Mouse (Mus musculus) stomach, postnatal 0 days (tissue): Measurements from ENCODE around the gene 4930502E18Rik. TPM values are rescaled to one million over a fixed set of nuclear protein-coding genes. Genes with fewer than 3 reads are reported as not detected.

Experiments
- ATAC-seq: fragments of 200-750 bp; cut with Nextera tagmentation; 2 replicates; pipeline ENCODE4 v1.8.0; 2017; ENCODE audit not compliant: low FRiP score, low TSS enrichment
- DNase-seq: peaks from one replicate; pipeline ENCODE4 v3.0.0-alpha.2; 2016; ENCODE audit warnings: low spot score
- H3K27ac ChIP-seq: fragments of 300-500 bp; sonication (generic); replicated peaks from 2 replicates; pipeline ENCODE4 v1.5.1; 2014; ENCODE audit warnings: mild to moderate bottlenecking, control low read depth
- H3K27me3 ChIP-seq: fragments of 300-500 bp; sonication (generic); 2 replicates; pipeline ENCODE4 v1.6.1; 2014; ENCODE audit warnings: low read length; ENCODE audit not compliant: control insufficient read depth, insufficient read depth
- H3K36me3 ChIP-seq: fragments of 300-500 bp; sonication (generic); 2 replicates; pipeline ENCODE4 v1.6.1; 2014; ENCODE audit warnings: low read length, mixed read lengths; ENCODE audit not compliant: control insufficient read depth, insufficient read depth
- H3K4me1 ChIP-seq: fragments of 300-500 bp; sonication (generic); replicated peaks from 2 replicates; pipeline ENCODE4 v1.6.1; 2014; ENCODE audit warnings: antibody characterized with exemption; ENCODE audit not compliant: control insufficient read depth, insufficient read depth
- H3K4me2 ChIP-seq: fragments of 300-500 bp; sonication (generic); replicated peaks from 2 replicates; pipeline ENCODE4 v1.6.1; 2014; ENCODE audit warnings: low read depth, mild to moderate bottlenecking, control low read depth, moderate library complexity
- H3K4me3 ChIP-seq: fragments of 300-500 bp; sonication (generic); 2 replicates; pipeline ENCODE4 v1.5.1; 2014; ENCODE audit warnings: low read depth, low read length, control low read depth
- H3K9ac ChIP-seq: fragments of 300-500 bp; sonication (generic); 2 replicates; pipeline ENCODE4 v1.6.1; 2014; ENCODE audit warnings: mild to moderate bottlenecking, low read length, control low read depth, mixed read lengths
- H3K9me3 ChIP-seq: fragments of 300-500 bp; sonication (generic); 2 replicates; pipeline ENCODE4 v1.6.1; 2016; ENCODE audit warnings: low read length; ENCODE audit not compliant: control insufficient read depth
- CTCF ChIP-seq: IDR thresholded peaks from 2 replicates; pipeline ENCODE4 v1.5.1; 2016; ENCODE audit warnings: antibody characterized with exemption, low read depth, mild to moderate bottlenecking, moderate library complexity
- EP300 ChIP-seq: optimal IDR thresholded peaks from 2 replicates; pipeline ENCODE3; 2016; ENCODE audit warnings: antibody characterized with exemption
- WGBS: fragments of 180-500 bp; shearing (Covaris S2); extraction: QIAGEN DNeasy Blood & Tissue Kit; methylation state at CpG from one replicate; pipeline ENCODE4 v1.1.7; 2014; 5-methylcytosine and 5-hydroxymethylcytosine counted together
- polyA plus RNA-seq: library from polyadenylated mRNA; unstranded; fragments of >200 nt; fragmentation: Nextera tagmentation; extraction: Ambion mirVana; gene quantifications from 2 replicates; pipeline ENCODE4 v1.2.1, GENCODE M21; 2015

4930502E18Rik gene
- polyA plus RNA-seq, 1 experiment from 2014 or later, result 0.08 TPM

DNA sequence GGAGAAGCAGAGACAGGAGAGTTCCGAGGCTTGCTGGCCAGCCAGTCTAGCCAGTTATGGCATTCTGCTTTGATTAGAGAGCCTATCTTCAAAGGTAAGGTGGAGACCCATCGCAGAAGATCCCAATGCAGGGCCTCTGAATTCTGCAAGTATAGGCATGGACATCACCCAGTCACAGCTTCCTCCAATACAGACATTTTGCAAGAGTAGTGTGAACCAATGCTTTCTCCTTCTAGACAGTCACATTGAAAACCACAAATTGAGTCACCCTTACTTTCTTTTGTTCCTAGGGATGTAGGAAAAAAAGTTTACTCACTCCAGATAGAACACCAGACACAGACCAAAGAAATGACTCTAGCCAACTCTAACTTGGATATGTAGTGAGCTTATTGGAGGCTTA is 4.3 kb downstream of the 4930502E18Rik start:
- no peak overlapping the region for H3K27ac ChIP-seq
- TF ChIP-seq EP300, result no peak
- no peak for TF ChIP-seq CTCF
- H3K27me3 ChIP-seq, result no peaks in the 10 kb centered on the region
- H3K4me2 ChIP-seq, result no peak overlapping the region
- no peaks in the 10 kb centered on the region for H3K9me3 ChIP-seq
- H3K4me3 ChIP-seq, result no peak overlapping the region
- ATAC-seq, result no peak
- WGBS, result 76% methylated on average over 2 of the region's 2 CpGs
- H3K36me3 ChIP-seq, result no peaks in the 10 kb centered on the region
- no peak for DNase-seq
- H3K9ac ChIP-seq, result no peak overlapping the region
- no peaks in the 10 kb centered on the region for H3K4me1 ChIP-seq

DNA sequence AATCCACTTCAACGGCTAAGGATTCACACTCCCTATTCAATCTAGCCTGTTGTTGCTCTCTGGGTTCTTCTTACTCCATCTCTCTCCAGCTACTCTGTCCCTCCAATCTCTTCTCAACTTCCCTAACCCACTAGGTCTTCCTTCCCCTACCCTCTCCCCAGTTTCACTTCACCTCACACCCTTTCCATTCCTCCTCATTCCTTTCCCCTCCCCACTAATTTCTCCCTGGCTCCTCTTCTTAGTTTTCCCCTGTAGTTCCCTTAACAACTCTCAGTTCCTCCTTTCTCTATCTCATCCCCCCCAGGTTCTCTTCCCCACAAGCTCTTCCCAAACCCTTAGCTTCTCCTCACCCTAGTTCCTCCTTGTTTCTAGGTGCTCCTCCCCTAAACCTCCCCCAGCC is 28.2 kb downstream of the 4930502E18Rik start:
- no peak overlapping the region for H3K4me2 ChIP-seq
- H3K27me3 ChIP-seq, result no peaks in the 10 kb centered on the region
- no peak overlapping the region for H3K9ac ChIP-seq
- no peak overlapping the region for H3K27ac ChIP-seq
- DNase-seq, result no peak
- TF ChIP-seq EP300 (no peak), CTCF (no peak)
- no peaks in the 10 kb centered on the region for H3K4me1 ChIP-seq
- WGBS, result 78% methylated on average over 1 of the region's 1 CpGs
- no peak overlapping the region for H3K4me3 ChIP-seq
- no peaks in the 10 kb centered on the region for H3K36me3 ChIP-seq
- ATAC-seq, result no peak
- H3K9me3 ChIP-seq, result no peaks in the 10 kb centered on the region

DNA sequence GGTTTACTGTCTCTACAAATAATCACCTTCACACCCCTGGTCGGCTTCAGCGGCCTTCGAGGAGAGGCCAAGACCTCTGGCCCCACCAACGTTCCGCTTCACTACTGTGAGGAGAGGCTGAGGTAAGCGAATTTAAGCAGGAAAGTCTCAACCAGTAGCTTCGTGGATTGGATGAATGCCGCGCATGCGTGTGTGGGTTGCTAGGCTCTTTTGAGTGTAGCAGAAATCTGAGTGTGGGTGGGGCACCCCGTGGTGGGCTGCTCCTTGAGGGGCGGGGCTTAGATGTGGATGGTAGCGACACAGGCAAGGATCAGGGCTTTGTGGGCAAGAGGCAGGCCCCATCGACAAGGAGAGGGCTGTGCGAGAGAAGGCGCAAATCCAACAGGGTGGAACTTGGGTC is 33.1 kb downstream of the 4930502E18Rik start, which contains the start of gene 1700013H16Rik:
Gene 1700013H16Rik, minus strand, starts transcription at position 96 of the 400 bp plus-strand sequence.
- ATAC-seq, result no peak
- Histone ChIP-seq H3K9ac (no peak within 1 kb of the TSS), H3K27me3 (no peaks in the 10 kb centered on the region), H3K4me2 (no peak within 1 kb of the TSS), H3K36me3 (no peaks in the 10 kb centered on the region), H3K4me3 (no peak within 1 kb of the TSS), H3K27ac (no peak within 1 kb of the TSS), H3K4me1 (no peaks in the 10 kb centered on the region), H3K9me3 (no peaks in the 10 kb centered on the region)
- WGBS, result 91% methylated on average over 16 of the region's 16 CpGs
- DNase-seq, result no peak
- TF ChIP-seq CTCF (no peak), EP300 (no peak)

DNA sequence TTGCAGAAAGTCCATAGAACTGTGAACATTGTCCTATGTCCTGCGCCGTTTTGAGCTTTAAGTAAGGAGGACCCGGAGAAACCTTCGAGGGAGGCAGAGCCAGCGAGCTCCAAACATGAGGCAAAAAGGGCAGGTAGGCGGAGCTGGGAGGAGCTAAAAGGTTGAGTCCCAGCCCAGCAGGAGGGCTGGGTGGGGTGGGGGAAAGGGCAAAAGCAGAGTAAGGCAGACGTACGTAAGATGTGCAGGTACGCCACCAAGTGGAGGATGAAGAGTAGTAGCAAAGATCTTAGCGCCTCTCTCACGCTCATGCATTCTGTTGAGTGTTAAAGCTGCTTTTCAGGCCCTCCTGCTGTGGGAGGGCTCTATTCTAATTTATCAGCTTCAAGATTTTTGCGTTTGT is 51.6 kb downstream of the 4930502E18Rik start, which contains the start of gene Zfp36l3:
Gene Zfp36l3, minus strand, starts transcription at position 119 of the 400 bp plus-strand sequence.
- Histone ChIP-seq H3K9ac (no peak within 1 kb of the TSS), H3K9me3 (no peaks in the 10 kb centered on the region), H3K36me3 (no peaks in the 10 kb centered on the region), H3K4me2 (no peak within 1 kb of the TSS), H3K27ac (no peak within 1 kb of the TSS), H3K4me1 (no peaks in the 10 kb centered on the region), H3K27me3 (no peaks in the 10 kb centered on the region), H3K4me3 (no peak within 1 kb of the TSS)
- ATAC-seq (no peak), DNase-seq (no peak)
- WGBS, result 84% methylated on average over 11 of the region's 12 CpGs
- TF ChIP-seq EP300 (no peak), CTCF (no peak)

Other genes starting within 250 kb of the 4930502E18Rik start
- gene Rtl8c, start 116.8 kb upstream of the 4930502E18Rik start, polyA plus RNA-seq, result 20.0 and 23.6 TPM in 2 replicates
- not detected in 2 replicates for gene Gm14597, start 115.8 kb upstream of the 4930502E18Rik start, polyA plus RNA-seq
- 43.9 and 47.6 TPM in 2 replicates for gene Rtl8a, start 81.1 kb upstream of the 4930502E18Rik start, polyA plus RNA-seq
- 37.0 and 41.6 TPM in 2 replicates for gene Rtl8b, start 54.4 kb upstream of the 4930502E18Rik start, polyA plus RNA-seq
- gene 1700013H16Rik, start 33.0 kb downstream of the 4930502E18Rik start, polyA plus RNA-seq, result not detected in 2 replicates
- gene Zfp36l3, start 51.6 kb downstream of the 4930502E18Rik start, polyA plus RNA-seq, result not detected in 2 replicates
- 2.3 TPM in 2 replicates for gene Xlr, start 72.9 kb downstream of the 4930502E18Rik start, polyA plus RNA-seq